Mouse (Mus musculus): ENCODE measurements around the gene Rps23.

- no peak for TF ChIP-seq POLR2A (IDR thresholded peaks at IDR 0.05; ENCODE audit: extremely low read depth, insufficient read depth, low read length)
- no peak for TF ChIP-seq CTCF (IDR thresholded peaks at IDR 0.05; ENCODE audit: low read depth, low read length)
Measured at GRCm38 (mm10) chr13:90905176-90905575, 17.6 kb upstream of the Rps23 start, which contains the start of gene Atp6ap1l.
